Mouse (Mus musculus) C2C12 (cell line): ENCODE measurements at regions not wholly inside any gene's neighbourhood (a gene's known extent, or its start where the extent isn't known, plus 50 kb on each side); places are given as distances from the start of the nearest gene placed in this dataset.

Experiments used
- CTCF ChIP-seq: IDR thresholded peaks from one replicate; pipeline ENCODE4 v1.5.1; 2011; ENCODE audit not compliant: control insufficient read depth, insufficient read depth, insufficient read length
- MYOG ChIP-seq: IDR thresholded peaks from one replicate; pipeline ENCODE4 v1.6.1; 2011; ENCODE audit not compliant: control insufficient read depth, insufficient read length; ENCODE audit errors: extremely low read depth
- USF1 ChIP-seq: IDR thresholded peaks from one replicate; pipeline ENCODE4 v1.6.1; 2011; ENCODE audit warnings: low read depth, mild to moderate bottlenecking, control low read depth, moderate library complexity

DNA sequence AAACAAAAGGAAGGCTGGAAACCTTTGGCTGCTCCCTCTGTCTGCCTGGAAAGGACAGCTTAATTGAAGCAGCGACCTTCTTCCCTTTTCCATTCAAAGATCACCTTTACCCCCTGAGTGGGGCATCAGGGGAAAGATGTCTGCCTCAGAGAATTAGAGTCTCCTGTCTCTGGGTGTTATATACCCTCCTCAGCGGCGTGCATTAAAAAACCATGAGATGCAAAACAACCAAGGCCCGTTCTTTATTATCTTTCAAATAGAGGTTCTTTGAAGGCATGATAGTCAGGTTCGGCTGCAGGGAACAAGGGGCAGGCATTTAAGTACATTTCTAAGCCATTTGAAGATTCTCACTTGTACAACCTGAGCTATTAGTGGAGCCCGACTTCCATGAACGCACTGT, 263.0 kb upstream of the Gadl1 start:
- TF ChIP-seq MYOG (no peak), USF1 (no peak), CTCF (no peak)
